Mouse (Mus musculus) liver, postnatal 0 days (tissue): ENCODE results near the gene Chaf1b. TPM values are rescaled to one million over a fixed set of nuclear protein-coding genes. Genes with fewer than 3 reads are reported as not detected.

Source experiments
- ATAC-seq: fragments of 200-750 bp; cut with Nextera tagmentation; 2 replicates; pipeline ENCODE4 v1.8.0; 2017; ENCODE audit warnings: mild to moderate bottlenecking, moderate library complexity
- DNase-seq: peaks from one replicate; pipeline ENCODE4 v3.0.0-alpha.2; 2016
- H3K27ac ChIP-seq: fragments of 300-500 bp; sonication (generic); 2 replicates; pipeline ENCODE4 v1.5.1; 2014; ENCODE audit warnings: antibody characterized with exemption, moderate library complexity, mild to moderate bottlenecking, low read depth
- H3K27me3 ChIP-seq: fragments of 300-500 bp; sonication (generic); 2 replicates; pipeline ENCODE4 v1.6.1; 2014; ENCODE audit warnings: low read length, control low read depth, mixed read lengths; ENCODE audit not compliant: insufficient read depth
- H3K36me3 ChIP-seq: fragments of 300-500 bp; sonication (generic); replicated peaks from 2 replicates; pipeline ENCODE4 v1.6.1; 2014; ENCODE audit warnings: mild to moderate bottlenecking, control low read depth, low read length, moderate library complexity, mixed read lengths; ENCODE audit not compliant: insufficient read depth
- H3K4me1 ChIP-seq: fragments of 300-500 bp; sonication (generic); 2 replicates; pipeline ENCODE4 v1.6.1; 2014; ENCODE audit warnings: antibody characterized with exemption, mild to moderate bottlenecking, control low read depth; ENCODE audit not compliant: insufficient read depth
- H3K4me2 ChIP-seq: fragments of 300-500 bp; sonication (generic); 2 replicates; pipeline ENCODE4 v1.6.1; 2014; ENCODE audit warnings: low read depth, mild to moderate bottlenecking, low read length, moderate library complexity, mixed read lengths
- H3K4me3 ChIP-seq: fragments of 300-500 bp; sonication (generic); 2 replicates; pipeline ENCODE4 v1.5.1; 2014; ENCODE audit warnings: low read depth, low read length
- H3K9ac ChIP-seq: fragments of 300-500 bp; sonication (generic); replicated peaks from 2 replicates; pipeline ENCODE4 v1.6.1; 2014; ENCODE audit warnings: mild to moderate bottlenecking, moderate library complexity
- H3K9me3 ChIP-seq: fragments of 300-500 bp; sonication (generic); 2 replicates; pipeline ENCODE4 v1.6.1; 2016; ENCODE audit warnings: mild to moderate bottlenecking, control low read depth, low read length, mixed read lengths
- CTCF ChIP-seq: sonication (generic); IDR thresholded peaks from 2 replicates; pipeline ENCODE4 v1.5.1; 2016; ENCODE audit warnings: antibody characterized with exemption, low read depth
- EP300 ChIP-seq: IDR thresholded peaks from 2 replicates; pipeline ENCODE4 v1.6.1; 2016; ENCODE audit warnings: antibody characterized with exemption, low read depth, mild to moderate bottlenecking
- WGBS: fragments of 180-500 bp; shearing (Covaris S2); extraction: QIAGEN DNeasy Blood & Tissue Kit; methylation state at CpG from one replicate; pipeline ENCODE4 v1.1.7; 2014; ENCODE audit not compliant: insufficient replicate concordance; 5-methylcytosine and 5-hydroxymethylcytosine counted together
- polyA plus RNA-seq: library from polyadenylated mRNA; unstranded; fragments of >200 nt; fragmentation: Nextera tagmentation; extraction: Ambion mirVana; gene quantifications from 2 replicates; pipeline ENCODE4 v1.2.1, GENCODE M21; 2015

Gene Chaf1b
- polyA plus RNA-seq, 1 experiment from 2014 or later = 18.9 TPM

- DNase-seq (no peak), ATAC-seq (no peak)
- TF ChIP-seq EP300 (no peak), CTCF (no peak)
- H3K4me3 ChIP-seq = no peak overlapping the region
- no peaks in the 10 kb centered on the region for H3K36me3 ChIP-seq
- H3K27ac ChIP-seq = no peak overlapping the region
- WGBS = 56% methylated on average over 17 of the region's 17 CpGs
- H3K4me2 ChIP-seq = no peak overlapping the region
- peaks cover 5% of the 10 kb centered on the region; the same call in 1 of the 2 replicates for H3K27me3 ChIP-seq
- no peaks in the 10 kb centered on the region for H3K9me3 ChIP-seq
- peaks cover 3% of the 10 kb centered on the region; the same call in 1 of the 2 replicates for H3K4me1 ChIP-seq
- H3K9ac ChIP-seq = no peak overlapping the region
These were observed 48.8 kb downstream of the Chaf1b start for GRCm38 (mm10) chr16:93932185-93933168.

- H3K9me3 ChIP-seq = no peaks in the 10 kb centered on the region
- peak overlapping the region; percentile 38; the same call in 1 of the 2 replicates for H3K4me2 ChIP-seq
- no peak overlapping the region for H3K27ac ChIP-seq
- H3K4me3 ChIP-seq = no peak overlapping the region
- WGBS = 16% methylated on average over 13 of the region's 13 CpGs
- peaks cover 3% of the 10 kb centered on the region; the same call in 1 of the 2 replicates for H3K4me1 ChIP-seq
- DNase-seq = no peak
- no peak for ATAC-seq
- TF ChIP-seq CTCF = no peak
- no peak for TF ChIP-seq EP300
- no peak overlapping the region for H3K9ac ChIP-seq
- H3K27me3 ChIP-seq = peaks cover 5% of the 10 kb centered on the region; the same call in 1 of the 2 replicates
- H3K36me3 ChIP-seq = no peaks in the 10 kb centered on the region
These were observed 50.9 kb downstream of the Chaf1b start for GRCm38 (mm10) chr16:93934588-93934987.

GRCm38 (mm10) chr16:93935009-93935408 is 51.3 kb downstream of the Chaf1b start:
- ATAC-seq (no peak), DNase-seq (peak; percentile 31)
- H3K27ac ChIP-seq = no peak overlapping the region
- 24% methylated on average over 7 of the region's 7 CpGs for WGBS
- H3K4me3 ChIP-seq = no peak overlapping the region
- peaks cover 3% of the 10 kb centered on the region; the same call in 1 of the 2 replicates for H3K4me1 ChIP-seq
- H3K36me3 ChIP-seq = no peaks in the 10 kb centered on the region
- no peak for TF ChIP-seq EP300
- TF ChIP-seq CTCF = no peak
- no peak overlapping the region for H3K9ac ChIP-seq
- peaks cover 5% of the 10 kb centered on the region; the same call in 1 of the 2 replicates for H3K27me3 ChIP-seq
- peak overlapping the region; percentile 38; the same call in 1 of the 2 replicates for H3K4me2 ChIP-seq
- H3K9me3 ChIP-seq = no peaks in the 10 kb centered on the region

GRCm38 (mm10) chr16:93938400-93938846 is 54.7 kb downstream of the Chaf1b start:
- DNase-seq = peak; percentile 80
- TF ChIP-seq CTCF (peak; percentile 85), EP300 (no peak)

GRCm38 (mm10) chr16:93939961-93940360 is 56.3 kb downstream of the Chaf1b start:
- ATAC-seq (no peak), DNase-seq (no peak)
- Histone ChIP-seq H3K4me1 (no peaks in the 10 kb centered on the region), H3K4me3 (no peak overlapping the region), H3K4me2 (no peak overlapping the region), H3K9me3 (no peaks in the 10 kb centered on the region), H3K27me3 (peaks cover 5% of the 10 kb centered on the region; the same call in 1 of the 2 replicates), H3K27ac (no peak overlapping the region), H3K36me3 (no peaks in the 10 kb centered on the region), H3K9ac (no peak overlapping the region)
- 74% methylated on average over 4 of the region's 4 CpGs for WGBS
- TF ChIP-seq CTCF = no peak
- no peak for TF ChIP-seq EP300

More at GRCm38 (mm10) chr16:93938400-93938846, 54.7 kb downstream of the Chaf1b start:
- no peak overlapping the region for H3K27ac ChIP-seq
- H3K4me1 ChIP-seq = peaks cover 3% of the 10 kb centered on the region; the same call in 1 of the 2 replicates
- peak overlapping the region; percentile 68 for H3K4me2 ChIP-seq
- no peaks in the 10 kb centered on the region for H3K9me3 ChIP-seq
- peak overlapping the region; percentile 42 for H3K4me3 ChIP-seq
- ATAC-seq = no peak
- peaks cover 5% of the 10 kb centered on the region; the same call in 1 of the 2 replicates for H3K27me3 ChIP-seq
- no peaks in the 10 kb centered on the region for H3K36me3 ChIP-seq
- H3K9ac ChIP-seq = peak overlapping the region; percentile 37; the same call in 1 of the 2 replicates
- WGBS = 8% methylated on average over 16 of the region's 16 CpGs

GRCm38 (mm10) chr16:93941781-93942567 is 58.3 kb downstream of the Chaf1b start:
- Histone ChIP-seq H3K4me1 (no peaks in the 10 kb centered on the region), H3K27me3 (no peaks in the 10 kb centered on the region), H3K4me3 (no peak overlapping the region), H3K36me3 (no peaks in the 10 kb centered on the region), H3K9me3 (no peaks in the 10 kb centered on the region), H3K27ac (no peak overlapping the region), H3K4me2 (no peak overlapping the region), H3K9ac (no peak overlapping the region)
- no peak for ATAC-seq
- TF ChIP-seq CTCF (no peak), EP300 (no peak)
- DNase-seq = no peak
- WGBS = 72% methylated on average over 10 of the region's 10 CpGs
